Mouse (Mus musculus): Measurements from ENCODE around the gene Olfr247. TPM values are rescaled to one million over a fixed set of nuclear protein-coding genes. Genes with fewer than 3 reads are reported as not detected.
A peak's percentile ranks its signal among the peaks of the same experiment; 100 is the strongest.
"Not testable (repeated sequence)": the region's sequence is repeated elsewhere in the genome, so short reads cannot be mapped to it uniquely, and the experiment has no call there.

Olfr247 gene
- not detected in 2 replicates for total RNA-seq (2012; rRNA removed)

DNA sequence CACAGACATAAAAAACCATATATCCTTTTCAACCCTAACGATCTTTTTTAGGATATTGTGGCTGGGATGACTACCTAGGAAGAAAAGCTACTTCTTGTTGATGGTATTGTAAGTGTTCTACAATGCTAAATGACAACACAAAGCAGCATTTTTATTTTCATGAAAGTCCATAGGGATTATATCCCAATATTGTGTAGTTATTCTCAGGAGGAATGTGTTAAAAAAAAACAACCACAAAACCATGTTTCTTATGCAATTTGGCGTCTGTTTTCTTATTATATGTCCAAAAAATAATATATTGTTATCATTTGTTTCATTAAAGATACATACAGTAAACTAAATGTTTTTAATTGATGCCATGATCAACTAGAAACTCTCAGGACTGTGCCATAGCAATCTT, at the start of gene Olfr247:
Olfr247 (minus strand) TSS at position 101 of the 400 bp plus-strand sequence.
- H3K9me3 ChIP-seq (ENCODE audit: control insufficient read depth, insufficient read depth, low read depth, low read length); in situ Hi-C loops (cut with MboI; ENCODE audit: low sequenced_read_pairs in 2 of 2, unreplicated experiment in 2 of 2); H3K27ac ChIP-seq (ENCODE audit: insufficient read depth, low read depth, low read length, poor library complexity, severe bottlenecking); H3K4me1 ChIP-seq (ENCODE audit: control insufficient read depth in 2 of 2, insufficient read depth in 2 of 2, low read length in 2 of 2, poor library complexity in 1 of 2); H3K9ac ChIP-seq (ENCODE audit: insufficient read depth, low read depth, low read length, poor library complexity, severe bottlenecking); DNase-seq (ENCODE audit: low read depth, low spot score); H3K4me3 ChIP-seq (ENCODE audit: insufficient read depth in 1 of 2, low read depth in 1 of 2, low read length in 2 of 2, poor library complexity in 1 of 2, severe bottlenecking in 1 of 2); H3K36me3 ChIP-seq (ENCODE audit: control insufficient read depth, insufficient read depth, low read length, poor library complexity, severe bottlenecking): not testable (repeated sequence)

DNA sequence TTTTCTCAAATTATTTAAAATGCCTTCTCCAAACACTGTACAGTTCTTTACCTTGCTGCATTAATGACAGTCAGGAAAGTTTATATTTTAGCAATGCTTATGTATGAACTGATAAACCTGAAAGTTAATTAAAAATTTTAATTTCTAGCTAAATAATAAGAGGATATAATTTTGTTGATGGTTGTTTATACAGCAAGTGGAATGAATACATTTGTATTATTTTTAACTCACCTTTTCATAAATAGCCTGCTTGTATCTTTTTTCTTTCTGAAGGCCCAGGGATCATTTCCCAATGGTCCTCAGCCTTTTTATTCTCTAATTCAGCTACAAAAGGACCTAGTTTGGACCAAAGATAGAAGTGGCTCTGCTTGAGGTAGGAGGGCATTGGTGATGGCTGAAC, 36.4 kb upstream of the Olfr247 start, which contains the start of gene Olfr820:
Olfr820 (plus strand) TSS at position 301 of the 400 bp plus-strand sequence.
- no peak within 1 kb of the TSS for H3K9ac ChIP-seq (ENCODE audit: insufficient read depth, low read depth, low read length, poor library complexity, severe bottlenecking)
- H3K27ac ChIP-seq (ENCODE audit: insufficient read depth, low read depth, low read length, poor library complexity, severe bottlenecking) = no peak within 1 kb of the TSS
- no peak within 1 kb of the TSS for H3K4me3 ChIP-seq (ENCODE audit: insufficient read depth in 1 of 2, low read depth in 1 of 2, low read length in 2 of 2, poor library complexity in 1 of 2, severe bottlenecking in 1 of 2)
- no peak for DNase-seq (ENCODE audit: low read depth, low spot score)
- H3K4me1 ChIP-seq (ENCODE audit: control insufficient read depth in 2 of 2, insufficient read depth in 2 of 2, low read length in 2 of 2, poor library complexity in 1 of 2) = no peaks in the 10 kb centered on the region
- no peaks in the 10 kb centered on the region for H3K36me3 ChIP-seq (ENCODE audit: control insufficient read depth, insufficient read depth, low read length, poor library complexity, severe bottlenecking)
- in situ Hi-C loops (cut with MboI; ENCODE audit: low sequenced_read_pairs in 2 of 2, unreplicated experiment in 2 of 2) = no loop called here
- no peaks in the 10 kb centered on the region for H3K9me3 ChIP-seq (ENCODE audit: control insufficient read depth, insufficient read depth, low read depth, low read length)
- no peak for TF ChIP-seq ZC3H11A (IDR thresholded peaks at IDR 0.05; ENCODE audit: borderline replicate concordance, low read depth, low read length)
- no peak for TF ChIP-seq ZNF384 (IDR thresholded peaks at IDR 0.05; ENCODE audit: low read depth, low read length)
- no peak for TF ChIP-seq HCFC1 (IDR thresholded peaks at IDR 0.05; ENCODE audit: borderline replicate concordance, insufficient read depth, low read length)
- no peak for TF ChIP-seq MAFK (IDR thresholded peaks at IDR 0.05; ENCODE audit: insufficient read depth, low read depth, low read length)
- no peak for TF ChIP-seq CHD2 (IDR thresholded peaks at IDR 0.05; ENCODE audit: low read depth, low read length)

DNA sequence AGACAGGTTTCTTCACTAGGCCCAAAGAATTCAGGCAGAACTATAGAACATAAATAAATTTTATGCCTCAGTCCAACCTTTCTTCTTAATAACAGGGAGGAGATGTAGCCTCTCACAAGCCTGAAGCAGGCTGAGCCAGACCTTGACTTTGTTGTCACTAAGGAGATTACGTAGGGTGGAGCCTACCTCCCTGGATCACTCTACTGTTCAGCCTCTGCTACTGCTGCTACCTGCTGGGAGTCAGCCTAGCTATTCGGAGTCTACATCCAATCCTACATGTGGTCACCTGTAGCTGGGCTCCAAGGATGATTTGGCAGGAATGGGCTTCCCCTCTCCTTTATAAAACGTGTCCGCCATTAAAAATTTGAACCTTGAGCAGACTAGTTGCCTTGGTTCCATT, 29.4 kb upstream of the Olfr247 start:
- in situ Hi-C loops (cut with MboI; ENCODE audit: low sequenced_read_pairs in 2 of 2, unreplicated experiment in 2 of 2); H3K36me3 ChIP-seq (ENCODE audit: control insufficient read depth, insufficient read depth, low read length, poor library complexity, severe bottlenecking); H3K9me3 ChIP-seq (ENCODE audit: control insufficient read depth, insufficient read depth, low read depth, low read length); H3K4me1 ChIP-seq (ENCODE audit: control insufficient read depth in 2 of 2, insufficient read depth in 2 of 2, low read length in 2 of 2, poor library complexity in 1 of 2): not testable (repeated sequence)
- DNase-seq (ENCODE audit: low read depth, low spot score) = peak; percentile 54
- Histone ChIP-seq H3K4me3 (ENCODE audit: insufficient read depth in 1 of 2, low read depth in 1 of 2, low read length in 2 of 2, poor library complexity in 1 of 2, severe bottlenecking in 1 of 2) (0 out of 4 replicates have a peak overlapping the region, but pooled peaks of 1 of the 2 experiments have one; percentile 5), H3K27ac (ENCODE audit: insufficient read depth, low read depth, low read length, poor library complexity, severe bottlenecking) (peak overlapping the region; percentile 87), H3K9ac (ENCODE audit: insufficient read depth, low read depth, low read length, poor library complexity, severe bottlenecking) (peak overlapping the region; percentile 43; the same call in 1 of the 2 replicates)

DNA sequence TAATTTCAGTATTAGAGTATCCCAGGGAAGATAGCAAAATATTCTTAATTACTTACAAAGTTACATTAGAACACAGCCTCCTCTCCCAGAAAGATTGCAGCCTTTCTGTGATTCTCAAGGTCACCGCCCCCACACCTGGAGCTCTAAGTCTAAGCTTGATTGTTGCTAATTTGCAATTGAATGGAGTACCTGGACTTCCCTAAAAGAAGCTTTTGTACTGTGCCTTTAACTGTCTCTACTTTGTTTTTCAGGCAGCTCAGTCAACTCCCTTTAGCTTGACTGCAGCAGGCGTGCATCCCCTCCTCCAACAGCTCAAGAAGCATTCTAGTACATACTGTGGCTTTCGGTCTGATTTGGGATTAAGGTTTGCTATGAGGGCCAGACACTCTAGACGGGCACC, 28.2 kb upstream of the Olfr247 start:
- H3K9me3 ChIP-seq (ENCODE audit: control insufficient read depth, insufficient read depth, low read depth, low read length); H3K9ac ChIP-seq (ENCODE audit: insufficient read depth, low read depth, low read length, poor library complexity, severe bottlenecking); H3K36me3 ChIP-seq (ENCODE audit: control insufficient read depth, insufficient read depth, low read length, poor library complexity, severe bottlenecking); in situ Hi-C loops (cut with MboI; ENCODE audit: low sequenced_read_pairs in 2 of 2, unreplicated experiment in 2 of 2); H3K4me1 ChIP-seq (ENCODE audit: control insufficient read depth in 2 of 2, insufficient read depth in 2 of 2, low read length in 2 of 2, poor library complexity in 1 of 2): not testable (repeated sequence)
- DNase-seq (ENCODE audit: low read depth, low spot score) = peak; percentile 58
- Histone ChIP-seq H3K4me3 (ENCODE audit: insufficient read depth in 1 of 2, low read depth in 1 of 2, low read length in 2 of 2, poor library complexity in 1 of 2, severe bottlenecking in 1 of 2) (peak overlapping the region in 1 of 2 experiments; percentile 41; a peak in 2 of 4 replicates), H3K27ac (ENCODE audit: insufficient read depth, low read depth, low read length, poor library complexity, severe bottlenecking) (peak overlapping the region; percentile 77)
- TF ChIP-seq HCFC1 (IDR thresholded peaks at IDR 0.05; ENCODE audit: borderline replicate concordance, insufficient read depth, low read length) (0 out of 2 replicates have a peak, but pooled peaks have one; percentile 38), CHD2 (IDR thresholded peaks at IDR 0.05; ENCODE audit: low read depth, low read length) (peak; percentile 74)

DNA sequence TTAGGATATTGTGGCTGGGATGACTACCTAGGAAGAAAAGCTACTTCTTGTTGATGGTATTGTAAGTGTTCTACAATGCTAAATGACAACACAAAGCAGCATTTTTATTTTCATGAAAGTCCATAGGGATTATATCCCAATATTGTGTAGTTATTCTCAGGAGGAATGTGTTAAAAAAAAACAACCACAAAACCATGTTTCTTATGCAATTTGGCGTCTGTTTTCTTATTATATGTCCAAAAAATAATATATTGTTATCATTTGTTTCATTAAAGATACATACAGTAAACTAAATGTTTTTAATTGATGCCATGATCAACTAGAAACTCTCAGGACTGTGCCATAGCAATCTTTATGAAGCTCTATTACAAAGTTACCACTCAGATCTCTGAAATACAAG, 9.0 kb upstream of the Olfr247 start, which contains the start of gene Gm10310:
Gm10310 (minus strand) TSS at position 101 of the 400 bp plus-strand sequence.
- H3K36me3 ChIP-seq (ENCODE audit: control insufficient read depth, insufficient read depth, low read length, poor library complexity, severe bottlenecking); H3K4me1 ChIP-seq (ENCODE audit: control insufficient read depth in 2 of 2, insufficient read depth in 2 of 2, low read length in 2 of 2, poor library complexity in 1 of 2); in situ Hi-C loops (cut with MboI; ENCODE audit: low sequenced_read_pairs in 2 of 2, unreplicated experiment in 2 of 2); H3K9ac ChIP-seq (ENCODE audit: insufficient read depth, low read depth, low read length, poor library complexity, severe bottlenecking); H3K27ac ChIP-seq (ENCODE audit: insufficient read depth, low read depth, low read length, poor library complexity, severe bottlenecking); DNase-seq (ENCODE audit: low read depth, low spot score); H3K9me3 ChIP-seq (ENCODE audit: control insufficient read depth, insufficient read depth, low read depth, low read length); H3K4me3 ChIP-seq (ENCODE audit: insufficient read depth in 1 of 2, low read depth in 1 of 2, low read length in 2 of 2, poor library complexity in 1 of 2, severe bottlenecking in 1 of 2): not testable (repeated sequence)

DNA sequence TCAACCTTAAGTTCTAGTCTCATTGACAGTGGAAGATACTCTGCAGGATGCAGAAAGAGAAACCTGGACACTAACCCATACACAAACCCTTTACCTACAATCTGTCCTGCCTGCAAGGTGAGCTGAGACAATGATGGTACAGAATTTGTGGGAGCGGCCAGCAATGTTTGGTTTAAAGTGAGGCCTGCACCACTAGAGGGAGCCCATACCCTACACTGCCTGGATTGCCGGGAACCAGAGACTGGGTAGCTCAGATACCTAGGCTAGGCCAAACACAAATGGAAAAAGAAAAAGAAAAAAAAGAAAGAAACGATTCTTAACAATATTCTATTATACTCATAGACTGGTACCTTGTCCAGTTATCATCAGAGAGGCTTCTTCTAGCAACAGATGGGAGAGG, 5.9 kb upstream of the Olfr247 start:
- H3K9ac ChIP-seq (ENCODE audit: insufficient read depth, low read depth, low read length, poor library complexity, severe bottlenecking); in situ Hi-C loops (cut with MboI; ENCODE audit: low sequenced_read_pairs in 2 of 2, unreplicated experiment in 2 of 2); H3K27ac ChIP-seq (ENCODE audit: insufficient read depth, low read depth, low read length, poor library complexity, severe bottlenecking): not testable (repeated sequence)

DNA sequence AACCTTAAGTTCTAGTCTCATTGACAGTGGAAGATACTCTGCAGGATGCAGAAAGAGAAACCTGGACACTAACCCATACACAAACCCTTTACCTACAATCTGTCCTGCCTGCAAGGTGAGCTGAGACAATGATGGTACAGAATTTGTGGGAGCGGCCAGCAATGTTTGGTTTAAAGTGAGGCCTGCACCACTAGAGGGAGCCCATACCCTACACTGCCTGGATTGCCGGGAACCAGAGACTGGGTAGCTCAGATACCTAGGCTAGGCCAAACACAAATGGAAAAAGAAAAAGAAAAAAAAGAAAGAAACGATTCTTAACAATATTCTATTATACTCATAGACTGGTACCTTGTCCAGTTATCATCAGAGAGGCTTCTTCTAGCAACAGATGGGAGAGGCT, 2.9 kb downstream of the Olfr247 start:
- H3K4me1 ChIP-seq (ENCODE audit: control insufficient read depth in 2 of 2, insufficient read depth in 2 of 2, low read length in 2 of 2, poor library complexity in 1 of 2); in situ Hi-C loops (cut with MboI; ENCODE audit: low sequenced_read_pairs in 2 of 2, unreplicated experiment in 2 of 2); DNase-seq (ENCODE audit: low read depth, low spot score): not testable (repeated sequence)

More for the DNA sequence above, 5.9 kb upstream of the Olfr247 start:
- DNase-seq (ENCODE audit: low read depth, low spot score); H3K9me3 ChIP-seq (ENCODE audit: control insufficient read depth, insufficient read depth, low read depth, low read length); H3K4me3 ChIP-seq (ENCODE audit: insufficient read depth in 1 of 2, low read depth in 1 of 2, low read length in 2 of 2, poor library complexity in 1 of 2, severe bottlenecking in 1 of 2); H3K4me1 ChIP-seq (ENCODE audit: control insufficient read depth in 2 of 2, insufficient read depth in 2 of 2, low read length in 2 of 2, poor library complexity in 1 of 2); H3K36me3 ChIP-seq (ENCODE audit: control insufficient read depth, insufficient read depth, low read length, poor library complexity, severe bottlenecking): not testable (repeated sequence)

More for the DNA sequence above, 2.9 kb downstream of the Olfr247 start:
- not testable (repeated sequence) for H3K27ac ChIP-seq (ENCODE audit: insufficient read depth, low read depth, low read length, poor library complexity, severe bottlenecking); H3K9ac ChIP-seq (ENCODE audit: insufficient read depth, low read depth, low read length, poor library complexity, severe bottlenecking); H3K9me3 ChIP-seq (ENCODE audit: control insufficient read depth, insufficient read depth, low read depth, low read length); H3K4me3 ChIP-seq (ENCODE audit: insufficient read depth in 1 of 2, low read depth in 1 of 2, low read length in 2 of 2, poor library complexity in 1 of 2, severe bottlenecking in 1 of 2); H3K36me3 ChIP-seq (ENCODE audit: control insufficient read depth, insufficient read depth, low read length, poor library complexity, severe bottlenecking)

Data from ES-E14 (cell line).